Mouse (Mus musculus) C2C12 (cell line): ENCODE measurements at regions not wholly inside any gene's neighbourhood (a gene's known extent, or its start where the extent isn't known, plus 50 kb on each side); places are given as distances from the start of the nearest gene placed in this dataset.

Source experiments
- H3K27me3 ChIP-seq: one replicate; pipeline ENCODE4 v1.6.1; 2011; ENCODE audit not compliant: control insufficient read depth, insufficient read depth, insufficient read length
- H3K36me3 ChIP-seq: one replicate; pipeline ENCODE4 v1.6.1; 2011; ENCODE audit not compliant: control insufficient read depth, insufficient read depth
- H3K4me3 ChIP-seq: one replicate; pipeline ENCODE4 v1.5.1; 2011; ENCODE audit warnings: mild to moderate bottlenecking, control low read depth; ENCODE audit not compliant: poor library complexity, insufficient read depth, severe bottlenecking
- H3K79me2 ChIP-seq: one replicate; pipeline ENCODE4 v1.6.1; 2011; ENCODE audit not compliant: control insufficient read depth, insufficient read depth
- H3K79me3 ChIP-seq: one replicate; pipeline ENCODE4 v1.6.1; 2011; ENCODE audit warnings: low read depth, control low read depth
- H3ac ChIP-seq: one replicate; pipeline ENCODE3; 2011; ENCODE audit warnings: low read depth; ENCODE audit not compliant: control insufficient read depth, insufficient read length
- CEBPB ChIP-seq: IDR thresholded peaks from one replicate; pipeline ENCODE4 v1.6.1; 2011; ENCODE audit warnings: low read depth, mild to moderate bottlenecking, control low read depth, moderate library complexity
- CTCF ChIP-seq: IDR thresholded peaks from one replicate; pipeline ENCODE4 v1.5.1; 2011; ENCODE audit not compliant: control insufficient read depth, insufficient read depth, insufficient read length
- FOSL1 ChIP-seq: IDR thresholded peaks from one replicate; pipeline ENCODE4 v1.8.0; 2011; ENCODE audit warnings: mild to moderate bottlenecking, low read length; ENCODE audit not compliant: poor library complexity, insufficient read depth, severe bottlenecking
- MAX ChIP-seq: IDR thresholded peaks from one replicate; pipeline ENCODE4 v1.6.1; 2011; ENCODE audit warnings: mild to moderate bottlenecking, control low read depth
- MYOD1 ChIP-seq: IDR thresholded peaks from one replicate; pipeline ENCODE4 v1.6.1; 2011; ENCODE audit warnings: low read depth; ENCODE audit not compliant: control insufficient read depth, insufficient read length
- MYOG ChIP-seq: IDR thresholded peaks from one replicate; pipeline ENCODE4 v1.6.1; 2011; ENCODE audit not compliant: control insufficient read depth, insufficient read length; ENCODE audit errors: extremely low read depth
- USF1 ChIP-seq: IDR thresholded peaks from one replicate; pipeline ENCODE4 v1.6.1; 2011; ENCODE audit warnings: low read depth, mild to moderate bottlenecking, control low read depth, moderate library complexity

DNA sequence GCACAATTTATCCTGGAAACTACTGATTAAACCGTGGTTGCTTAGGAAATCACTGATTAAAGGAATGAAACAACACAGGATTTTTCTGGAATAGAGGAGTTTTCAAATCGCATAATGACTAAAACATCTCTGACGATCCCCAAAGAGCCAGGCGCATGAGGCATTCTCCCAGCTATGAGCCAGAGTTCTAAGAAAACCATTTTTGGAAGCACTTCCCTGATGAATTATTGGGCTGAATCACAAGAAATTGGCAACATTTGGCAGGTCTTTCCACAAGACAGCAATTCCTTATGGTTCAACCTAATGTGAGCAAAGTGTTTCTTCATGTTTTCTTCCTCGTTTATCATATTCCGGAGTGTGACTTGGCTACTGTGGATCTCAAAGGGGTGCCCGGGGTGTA lies 129.3 kb upstream of the Usp24 start:
- no peaks in the 10 kb centered on the region for H3K79me3 ChIP-seq
- H3K4me3 ChIP-seq, result no peak overlapping the region
- H3ac ChIP-seq, result no peak overlapping the region
- H3K36me3 ChIP-seq, result no peaks in the 10 kb centered on the region
- TF ChIP-seq MAX (no peak), USF1 (no peak), MYOD1 (no peak), CEBPB (no peak), CTCF (no peak), FOSL1 (no peak), MYOG (no peak)
- no peaks in the 10 kb centered on the region for H3K27me3 ChIP-seq
- H3K79me2 ChIP-seq, result no peaks in the 10 kb centered on the region

DNA sequence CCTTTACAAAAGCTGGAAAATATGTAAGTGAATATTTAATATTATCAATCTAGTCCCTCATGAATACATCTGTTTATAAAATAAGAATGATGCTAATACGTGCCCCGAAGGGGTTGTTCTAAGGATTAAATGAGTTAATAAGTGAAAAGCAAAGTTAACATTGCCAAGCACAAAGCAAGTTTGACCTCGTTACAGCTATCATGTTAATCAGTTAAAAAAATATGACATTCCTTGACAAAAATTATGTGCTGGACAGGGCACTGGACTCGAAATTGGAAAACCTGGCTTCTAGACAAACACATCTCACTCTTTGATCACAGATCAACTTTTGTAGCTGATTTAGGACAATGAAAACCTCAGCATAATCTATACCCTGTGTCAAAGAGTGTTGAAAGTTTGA lies 125.8 kb upstream of the Usp24 start:
- TF ChIP-seq MYOD1 (no peak), CTCF (no peak), MYOG (no peak), MAX (no peak), FOSL1 (no peak), USF1 (no peak), CEBPB (no peak)
- no peaks in the 10 kb centered on the region for H3K79me2 ChIP-seq
- H3K4me3 ChIP-seq, result no peak overlapping the region
- H3K79me3 ChIP-seq, result no peaks in the 10 kb centered on the region
- no peak overlapping the region for H3ac ChIP-seq
- H3K27me3 ChIP-seq, result no peaks in the 10 kb centered on the region
- H3K36me3 ChIP-seq, result no peaks in the 10 kb centered on the region

DNA sequence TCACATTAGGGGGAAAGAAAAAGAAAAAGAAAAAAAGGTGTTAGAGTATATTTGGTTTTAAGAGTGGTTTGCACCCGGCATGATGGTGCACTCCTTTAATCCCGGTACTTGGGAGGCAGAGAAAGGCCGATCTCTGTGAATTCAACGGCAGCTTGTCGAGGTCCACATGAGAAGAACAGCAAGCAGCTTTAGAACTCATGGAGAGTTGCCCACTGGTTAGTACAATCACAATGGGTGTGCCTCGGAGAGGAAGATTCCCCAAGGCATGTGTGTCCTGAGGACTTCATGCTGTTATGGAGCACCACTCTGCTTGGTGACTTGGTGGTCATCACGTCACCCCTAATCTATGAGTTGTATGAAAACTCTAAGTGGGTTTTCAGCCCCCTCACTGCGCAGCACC lies 124.7 kb upstream of the Usp24 start:
- Histone ChIP-seq H3K79me3 (no peaks in the 10 kb centered on the region), H3K79me2 (no peaks in the 10 kb centered on the region)

DNA sequence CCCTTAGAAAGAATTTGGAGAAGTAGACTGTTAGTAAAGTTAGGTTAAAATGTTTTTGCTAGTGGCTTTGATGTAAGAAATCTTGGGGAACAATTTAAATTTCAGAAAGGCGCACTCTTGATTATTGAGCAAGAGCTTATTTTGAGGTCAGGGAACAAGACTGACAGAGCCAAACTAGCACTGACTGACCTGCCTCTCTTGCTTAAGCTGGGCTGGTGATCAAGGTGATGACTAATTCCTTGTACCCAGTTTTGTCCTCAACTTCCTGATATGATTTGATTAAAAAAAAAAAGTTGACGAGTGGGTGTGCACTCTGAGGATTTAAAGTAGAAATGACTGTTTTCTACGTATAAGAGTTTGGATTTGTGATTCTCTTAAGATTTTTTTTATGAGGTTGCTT lies 124.2 kb upstream of the Usp24 start:
- Histone ChIP-seq H3K36me3 (no peaks in the 10 kb centered on the region), H3K79me2 (no peaks in the 10 kb centered on the region), H3ac (no peak overlapping the region), H3K27me3 (no peaks in the 10 kb centered on the region), H3K79me3 (no peaks in the 10 kb centered on the region), H3K4me3 (no peak overlapping the region)
- TF ChIP-seq FOSL1, result no peak
- no peak for TF ChIP-seq MAX
- TF ChIP-seq MYOD1, result no peak
- peak; percentile 44 for TF ChIP-seq CEBPB

More for the DNA sequence above, 124.7 kb upstream of the Usp24 start:
- Histone ChIP-seq H3K27me3 (no peaks in the 10 kb centered on the region), H3K4me3 (no peak overlapping the region), H3ac (no peak overlapping the region), H3K36me3 (no peaks in the 10 kb centered on the region)
- TF ChIP-seq MYOD1 (no peak), CEBPB (no peak), CTCF (no peak), MYOG (no peak), MAX (no peak), USF1 (no peak), FOSL1 (no peak)

DNA sequence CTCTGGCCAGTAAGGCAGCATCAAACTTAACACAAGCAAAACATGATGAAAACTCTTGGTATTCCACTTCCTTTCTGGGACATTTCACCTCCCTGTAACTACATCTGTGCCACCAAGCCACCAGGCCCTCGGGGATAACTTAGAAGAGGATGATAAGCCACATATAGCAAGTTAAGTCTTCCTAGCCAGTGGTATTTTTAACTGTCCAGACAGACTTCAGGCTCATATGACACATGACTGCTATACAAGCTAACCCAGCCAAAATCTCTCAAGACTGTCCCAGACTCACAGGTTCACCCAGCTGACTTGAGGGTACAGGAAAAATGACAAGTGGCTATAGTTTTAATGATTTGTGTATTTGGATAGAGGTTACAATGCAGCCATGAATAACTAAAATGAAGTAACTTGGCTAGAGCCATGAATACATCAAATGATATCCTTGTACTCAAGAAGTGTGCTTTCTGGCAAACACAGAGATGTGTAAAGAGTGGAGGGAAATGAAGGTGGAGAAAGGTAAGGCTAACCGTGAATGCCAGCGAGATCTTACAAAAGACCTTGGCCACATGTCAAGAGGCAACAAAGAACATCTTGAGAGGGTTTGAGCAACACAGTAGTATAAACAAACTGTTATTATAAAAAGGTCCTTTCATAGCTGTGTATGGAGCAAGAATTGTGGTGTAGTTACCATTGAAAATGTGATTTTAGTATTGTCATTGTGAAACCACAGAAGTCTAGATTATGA lies 122.6 kb upstream of the Usp24 start:
- H3K36me3 ChIP-seq, result no peaks in the 10 kb centered on the region
- no peaks in the 10 kb centered on the region for H3K79me2 ChIP-seq
- no peak for TF ChIP-seq MAX
- TF ChIP-seq CTCF, result no peak
- no peak for TF ChIP-seq USF1
- TF ChIP-seq CEBPB, result no peak
- no peak for TF ChIP-seq MYOD1
- no peak for TF ChIP-seq FOSL1
- TF ChIP-seq MYOG, result no peak
- no peak overlapping the region for H3K4me3 ChIP-seq
- H3ac ChIP-seq, result no peak overlapping the region
- H3K27me3 ChIP-seq, result no peaks in the 10 kb centered on the region
- H3K79me3 ChIP-seq, result no peaks in the 10 kb centered on the region
